Mouse (Mus musculus) adrenal gland, postnatal 10 days (tissue): ENCODE results near the gene Mgp. TPM values are rescaled to one million over a fixed set of nuclear protein-coding genes. Genes with fewer than 3 reads are reported as not detected.
"Not testable (repeated sequence)": the region's sequence is repeated elsewhere in the genome, so short reads cannot be mapped to it uniquely, and the experiment has no call there.

Experiments
- DNase-seq: peaks from one replicate; pipeline ENCODE4 v3.0.0; 2021; ENCODE audit warnings: mixed read lengths
- total RNA-seq, 2 experiments: library from RNA; stranded (reverse); gene quantifications; 2 replicates each; pipeline ENCODE4 v1.2.3; 2021

Gene Mgp
- total RNA-seq, 2 experiments from 2014 or later, result 187 to 232 TPM

GRCm38 (mm10) chr6:136898222-136898621 lies 22.6 kb upstream of the Mgp start:
- no peak for DNase-seq

- DNase-seq, result no peak
Measured at GRCm38 (mm10) chr6:136897789-136898188, 22.2 kb upstream of the Mgp start.

DNA sequence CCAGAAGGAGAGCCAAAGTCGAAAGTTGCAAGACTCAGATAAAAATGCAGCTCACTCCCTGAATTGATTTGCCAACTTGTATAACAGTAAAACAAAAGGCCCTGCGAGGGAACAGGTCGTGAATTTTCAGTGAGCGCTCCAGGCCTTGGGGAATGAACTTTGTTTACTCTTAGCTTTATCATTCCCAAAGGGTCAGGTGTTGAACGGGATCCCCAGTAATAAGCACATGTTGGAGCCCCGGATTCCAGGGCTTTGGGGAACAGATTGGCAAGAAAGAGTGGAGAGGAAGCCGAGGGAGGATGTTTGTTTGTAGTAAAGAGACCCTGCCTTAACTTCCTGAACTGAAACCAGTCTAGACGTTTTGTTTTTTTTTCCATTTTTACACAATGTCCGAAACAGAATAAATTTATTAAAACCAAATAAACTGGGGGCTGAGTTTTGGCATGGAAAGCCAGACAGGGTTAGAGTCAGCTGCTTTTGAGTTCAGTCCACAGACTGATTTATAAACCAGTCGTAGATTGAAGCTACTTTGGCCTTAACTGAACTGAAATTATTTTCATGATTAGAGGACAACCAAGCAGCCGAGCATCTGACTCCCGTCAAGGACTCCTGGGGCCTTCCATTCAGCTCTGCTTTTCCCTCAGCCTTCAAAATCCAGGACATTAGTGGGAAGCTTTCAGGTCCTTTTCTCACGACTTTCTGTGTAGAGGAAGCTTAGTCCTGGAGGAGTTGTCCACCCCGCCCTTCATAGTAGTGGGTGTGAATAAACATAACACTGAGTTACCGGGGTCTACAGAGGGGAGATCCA lies 19.1 kb upstream of the Mgp start:
- DNase-seq, result no peak

GRCm38 (mm10) chr6:136892002-136892401 lies 16.4 kb upstream of the Mgp start:
- DNase-seq, result no peak

GRCm38 (mm10) chr6:136889554-136889953 lies 13.9 kb upstream of the Mgp start:
- no peak for DNase-seq

- peak; percentile 20 for DNase-seq
Measured at GRCm38 (mm10) chr6:136889067-136889466, 13.4 kb upstream of the Mgp start.

GRCm38 (mm10) chr6:136887854-136888253 lies 12.2 kb upstream of the Mgp start:
- DNase-seq, result peak; percentile 66

DNA sequence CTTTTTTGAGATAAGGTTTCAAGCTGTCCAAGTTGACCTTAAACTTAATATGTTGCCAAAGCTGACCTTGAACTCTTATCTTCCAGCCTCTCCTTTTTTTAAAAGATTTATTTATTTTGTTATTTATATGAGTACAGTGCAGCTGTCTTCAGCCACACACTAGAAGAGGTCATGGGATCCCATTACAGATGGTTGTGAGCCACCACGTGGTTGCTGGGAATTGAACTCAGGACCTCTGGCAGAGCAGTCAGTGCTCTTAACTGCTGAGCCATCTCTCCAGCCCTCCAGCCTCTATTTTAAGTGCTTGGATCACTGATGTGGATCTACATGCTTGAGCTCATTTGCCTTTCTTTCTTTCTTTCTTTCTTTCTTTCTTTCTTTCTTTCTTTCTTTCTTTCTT lies 9.1 kb upstream of the Mgp start:
- DNase-seq, result not testable (repeated sequence)

- DNase-seq, result no peak
Measured at GRCm38 (mm10) chr6:136883961-136884360, 8.3 kb upstream of the Mgp start.

DNA sequence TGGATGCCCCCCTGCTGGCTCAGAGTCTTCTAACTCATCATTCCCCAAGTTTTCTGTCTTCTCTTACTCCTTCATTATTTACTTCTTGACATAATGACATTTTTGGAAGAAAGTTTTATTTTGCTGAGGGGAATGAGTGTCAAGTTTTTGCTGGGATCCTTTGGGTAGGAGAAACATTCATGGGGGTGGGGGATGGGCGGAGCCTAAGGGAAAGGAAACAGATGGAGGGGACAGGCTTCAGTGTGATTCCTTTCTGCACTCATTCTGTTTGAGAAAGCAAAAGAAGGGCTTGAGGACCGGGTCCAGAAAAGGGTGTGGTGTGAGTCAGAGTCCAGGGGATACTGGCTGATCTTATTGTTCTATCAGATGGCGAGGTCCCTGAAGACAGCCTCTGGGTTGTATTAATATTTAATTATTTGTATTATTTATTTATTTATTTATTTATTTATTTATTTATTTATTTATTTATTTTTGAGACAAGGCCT lies 7.8 kb upstream of the Mgp start:
- no peak for DNase-seq

DNA sequence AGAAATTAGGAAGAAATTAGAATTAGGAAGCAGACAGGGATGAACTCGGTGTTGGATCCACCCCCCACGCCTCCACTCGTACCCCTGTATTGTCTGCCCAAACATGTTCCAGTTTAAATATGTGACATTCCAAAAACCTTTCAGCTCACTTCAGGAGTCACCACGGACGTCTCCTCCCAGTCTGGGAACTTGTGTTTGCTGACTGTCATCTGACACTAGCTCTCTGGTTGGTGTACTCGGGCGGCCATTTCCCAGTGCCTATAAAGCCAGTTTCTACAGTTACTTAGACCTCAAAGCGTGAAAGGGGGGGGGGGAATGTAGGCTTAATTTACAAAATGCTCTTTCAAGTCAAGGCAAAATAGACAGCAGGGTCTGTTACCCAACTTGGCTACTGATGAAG lies 6.1 kb upstream of the Mgp start:
- DNase-seq, result no peak

GRCm38 (mm10) chr6:136874599-136874998 lies 1.0 kb downstream of the Mgp start:
- peak; percentile 34 for DNase-seq

DNA sequence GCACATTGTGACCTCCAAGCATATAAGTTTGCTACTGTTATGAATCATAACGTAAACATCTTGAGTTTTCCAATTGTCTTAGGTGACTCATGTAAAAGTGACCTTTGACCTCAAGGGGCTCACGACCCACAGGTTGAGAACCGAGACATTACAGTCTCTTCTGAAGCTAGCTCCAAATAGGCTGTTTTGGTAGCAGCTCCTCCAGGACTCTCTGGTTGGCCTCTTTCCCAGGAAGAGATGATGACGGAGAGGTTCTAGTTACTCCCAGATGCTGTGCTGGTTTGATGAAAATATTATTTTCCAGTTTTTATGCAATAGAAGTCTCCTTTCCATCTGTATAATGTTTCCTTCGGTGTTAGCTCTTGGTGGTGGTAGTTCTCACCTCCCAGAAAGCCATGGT lies 6.7 kb downstream of the Mgp start:
- DNase-seq, result no peak

DNA sequence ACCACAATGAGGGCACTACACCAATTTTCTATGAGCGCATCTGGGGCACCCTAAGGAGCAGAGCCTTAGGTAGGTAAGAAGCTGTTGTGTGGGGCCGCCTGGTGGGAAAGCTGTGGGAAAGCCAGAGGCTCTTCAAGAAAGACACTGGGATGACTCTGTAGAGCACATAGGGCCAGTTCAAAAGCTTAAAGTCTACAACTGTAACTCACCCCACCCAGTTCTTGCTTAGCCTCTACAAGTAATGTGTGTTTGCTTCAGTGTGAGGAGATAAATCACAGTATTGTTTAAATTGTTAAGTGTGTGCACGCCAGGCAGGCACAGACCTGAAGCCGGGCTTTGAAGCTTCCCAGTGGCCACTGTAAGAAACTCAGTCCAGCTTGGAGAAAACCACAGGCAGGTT lies 9.5 kb downstream of the Mgp start:
- DNase-seq, result no peak

GRCm38 (mm10) chr6:136865360-136865759 lies 10.3 kb downstream of the Mgp start:
- DNase-seq, result no peak

- DNase-seq, result peak; percentile 21
Measured at GRCm38 (mm10) chr6:136861020-136861419, 14.6 kb downstream of the Mgp start.

GRCm38 (mm10) chr6:136858420-136858819 lies 17.2 kb downstream of the Mgp start:
- peak; percentile 10 for DNase-seq

- DNase-seq, result peak; percentile 49
Measured at GRCm38 (mm10) chr6:136857873-136858260, 17.8 kb downstream of the Mgp start.

- DNase-seq, result peak; percentile 44
Measured at GRCm38 (mm10) chr6:136857186-136857872, 18.3 kb downstream of the Mgp start, which contains the start of gene Art4. TSS of gene Art4 (minus strand) at chr6:136857733.

GRCm38 (mm10) chr6:136856071-136856636 lies 19.5 kb downstream of the Mgp start:
- DNase-seq, result peak; percentile 51

DNA sequence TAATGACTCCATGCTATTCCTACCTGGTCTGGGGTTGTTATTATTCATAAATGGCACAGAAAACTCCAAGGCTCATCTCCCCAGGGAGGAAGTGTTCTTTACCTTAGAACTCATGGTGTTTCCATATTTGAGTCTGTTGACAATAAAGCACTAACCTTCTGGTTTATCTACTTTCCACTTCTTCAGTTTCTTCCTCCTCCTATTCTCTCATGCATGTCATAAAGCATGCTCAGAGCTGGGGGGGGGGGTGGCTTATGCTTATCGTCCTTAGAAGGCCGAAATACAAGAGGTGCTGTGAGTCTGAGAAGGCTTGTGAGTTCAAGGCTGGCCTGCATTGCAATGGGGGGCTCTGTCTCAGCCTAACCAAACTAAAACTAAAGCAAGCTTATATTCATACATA lies 20.4 kb downstream of the Mgp start:
- DNase-seq, result no peak

DNA sequence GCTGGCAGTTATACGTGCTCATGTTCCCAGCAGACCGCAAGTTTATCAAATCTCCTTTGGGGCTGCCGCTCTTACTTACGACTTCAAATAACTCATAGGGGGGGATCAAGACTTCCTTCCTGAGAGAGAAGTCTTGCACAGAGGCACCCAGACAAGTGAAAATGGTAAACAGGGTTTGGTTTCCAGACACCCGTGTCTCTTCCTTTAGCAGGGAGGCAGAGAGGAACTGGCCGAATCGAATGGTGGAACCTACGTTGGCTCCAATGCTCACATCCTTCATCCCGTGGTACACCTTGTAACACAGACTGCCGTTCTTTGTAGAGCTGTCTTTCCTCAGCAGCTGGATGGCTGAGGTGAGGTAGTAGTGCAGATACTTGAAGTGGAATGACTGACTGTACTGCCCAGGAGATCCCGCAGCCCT lies 21.3 kb downstream of the Mgp start:
- DNase-seq, result no peak

GRCm38 (mm10) chr6:136852762-136853161 lies 22.9 kb downstream of the Mgp start:
- DNase-seq, result no peak
